Mouse (Mus musculus) forebrain, postnatal 0 days (tissue): Measurements from ENCODE around the gene Hyls1. TPM values are rescaled to one million over a fixed set of nuclear protein-coding genes. Genes with fewer than 3 reads are reported as not detected.
A peak's percentile ranks its signal among the peaks of the same experiment; 100 is the strongest.

ENCODE experiments used
- ATAC-seq: fragments of 200-750 bp; cut with Nextera tagmentation; 2 replicates; pipeline ENCODE4 v1.8.0; 2017; ENCODE audit warnings: mild to moderate bottlenecking, moderate library complexity
- DNase-seq: peaks from one replicate; pipeline ENCODE4 v3.0.0-alpha.2; 2015
- H3K27ac ChIP-seq: fragments of 300-500 bp; sonication (generic); 2 replicates; pipeline ENCODE4 v1.5.1; 2014; ENCODE audit warnings: low read depth, mild to moderate bottlenecking, antibody characterized with exemption, low read length, moderate library complexity, mixed read lengths
- H3K27me3 ChIP-seq: fragments of 300-500 bp; sonication (generic); 2 replicates; pipeline ENCODE4 v1.6.1; 2014; ENCODE audit warnings: mild to moderate bottlenecking, low read length, mixed read lengths; ENCODE audit not compliant: insufficient read depth
- H3K36me3 ChIP-seq: fragments of 300-500 bp; sonication (generic); 2 replicates; pipeline ENCODE4 v1.6.1; 2014; ENCODE audit warnings: mild to moderate bottlenecking, moderate library complexity; ENCODE audit not compliant: insufficient read depth
- H3K4me1 ChIP-seq: fragments of 300-500 bp; sonication (generic); 2 replicates; pipeline ENCODE4 v1.6.1; 2014; ENCODE audit warnings: antibody characterized with exemption; ENCODE audit not compliant: insufficient read depth
- H3K4me2 ChIP-seq: fragments of 300-500 bp; sonication (generic); 2 replicates; pipeline ENCODE4 v1.6.1; 2014; ENCODE audit warnings: low read depth, mild to moderate bottlenecking, moderate library complexity
- H3K4me3 ChIP-seq: fragments of 300-500 bp; sonication (generic); 2 replicates; pipeline ENCODE4 v1.5.1; 2014; ENCODE audit warnings: low read depth, low read length, mixed read lengths
- H3K9ac ChIP-seq: fragments of 300-500 bp; sonication (generic); 2 replicates; pipeline ENCODE4 v1.6.1; 2014; ENCODE audit warnings: mild to moderate bottlenecking
- H3K9me3 ChIP-seq: fragments of 300-500 bp; sonication (generic); 2 replicates; pipeline ENCODE4 v1.6.1; 2016; ENCODE audit warnings: low read length
- CTCF ChIP-seq: sonication (generic); IDR thresholded peaks from 2 replicates; pipeline ENCODE4 v1.5.1; 2016; ENCODE audit warnings: antibody characterized with exemption, control low read depth, low read depth
- WGBS: fragments of 180-500 bp; shearing (Covaris S2); extraction: QIAGEN DNeasy Blood & Tissue Kit; methylation state at CpG from one replicate; pipeline ENCODE4 v1.1.7; 2014; 5-methylcytosine and 5-hydroxymethylcytosine counted together
- polyA plus RNA-seq: library from polyadenylated mRNA; unstranded; fragments of >200 nt; fragmentation: Nextera tagmentation; extraction: Ambion mirVana; gene quantifications from 2 replicates; pipeline ENCODE4 v1.2.1, GENCODE M21; 2015
- total RNA-seq: library from RNA; depleted of rRNA; stranded (reverse); fragments of >200 nt; gene quantifications from 2 replicates; pipeline ENCODE4 v1.2.3, GENCODE M21; 2014

The Hyls1 gene
- total and polyA plus RNA-seq, 2 experiments from 2014 or later, result 14.8 to 15.8 TPM

GRCm38 (mm10) chr9:35559009-35559890 lies 10.9 kb downstream of the Hyls1 start:
- H3K36me3 ChIP-seq, result peaks cover 9% of the 10 kb centered on the region; the same call in 1 of the 2 replicates
- ATAC-seq (peak; percentile 93), DNase-seq (peak; percentile 96)
- H3K9ac ChIP-seq, result peak overlapping the region; percentile 63
- no peak for TF ChIP-seq CTCF
- H3K27ac ChIP-seq, result peak overlapping the region; percentile 84
- no peaks in the 10 kb centered on the region for H3K9me3 ChIP-seq
- H3K4me3 ChIP-seq, result peak overlapping the region; percentile 61
- WGBS, result 2% methylated on average over 31 of the region's 31 CpGs
- peaks cover 8% of the 10 kb centered on the region; the same call in 1 of the 2 replicates for H3K4me1 ChIP-seq
- H3K4me2 ChIP-seq, result peak overlapping the region; percentile 93
- no peaks in the 10 kb centered on the region for H3K27me3 ChIP-seq

DNA sequence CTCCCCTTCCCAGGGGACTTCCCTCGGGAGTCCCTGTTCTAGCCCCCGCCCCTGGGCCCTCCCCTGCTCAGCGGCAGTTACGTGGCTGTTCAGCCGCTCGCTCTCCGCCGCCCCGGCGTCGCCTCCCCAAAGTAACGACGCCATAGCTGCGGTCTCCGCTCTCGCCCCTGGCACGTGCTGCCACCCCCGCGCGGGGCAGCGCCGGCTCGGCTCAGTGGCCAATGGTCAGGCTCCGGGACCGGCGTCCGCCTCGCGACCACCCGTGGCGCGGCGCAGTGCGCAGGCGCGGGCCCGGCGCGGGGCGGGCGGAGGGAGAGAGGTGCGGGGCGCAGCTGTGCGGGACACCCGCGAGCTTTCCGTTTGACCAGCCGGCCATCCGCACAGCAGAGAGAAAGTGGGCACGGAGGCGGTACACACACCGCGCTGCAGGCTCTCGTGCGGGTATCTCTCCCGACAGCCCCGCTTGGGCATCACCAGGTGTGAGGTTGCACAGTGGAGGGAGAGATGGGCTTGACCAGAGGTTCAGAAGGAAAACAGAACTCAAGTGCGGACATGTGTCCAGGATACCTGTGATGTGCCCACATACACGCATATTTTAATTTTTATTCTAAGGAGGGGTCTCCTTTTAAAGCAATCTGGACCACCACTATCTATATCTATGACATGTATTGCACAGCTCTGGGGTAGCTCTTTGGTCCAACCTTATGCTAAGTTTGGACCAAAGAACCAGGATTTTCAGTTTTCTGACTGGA lies 11.8 kb downstream of the Hyls1 start, which contains the start of the genes Ddx25 and Pus3:
Ddx25 (minus strand) TSS at position 272 of the 752 bp plus-strand sequence.
Pus3 (plus strand) TSS at position 339 of the 752 bp plus-strand sequence.
- no peak for TF ChIP-seq CTCF
- peak within 1 kb of the TSS; percentile 61 for H3K4me3 ChIP-seq
- no peaks in the 10 kb centered on the region for H3K9me3 ChIP-seq
- H3K4me2 ChIP-seq, result peak within 1 kb of the TSS; percentile 93
- no peaks in the 10 kb centered on the region for H3K27me3 ChIP-seq
- H3K4me1 ChIP-seq, result peaks cover 8% of the 10 kb centered on the region; the same call in 1 of the 2 replicates
- peak within 1 kb of the TSS; percentile 63 for H3K9ac ChIP-seq
- WGBS, result 2% methylated on average over 57 of the region's 59 CpGs
- H3K27ac ChIP-seq, result peak within 1 kb of the TSS; percentile 84
- DNase-seq, result peak; percentile 83
- peaks cover 12% of the 10 kb centered on the region; the same call in 1 of the 2 replicates for H3K36me3 ChIP-seq
- ATAC-seq, result peak; percentile 71

DNA sequence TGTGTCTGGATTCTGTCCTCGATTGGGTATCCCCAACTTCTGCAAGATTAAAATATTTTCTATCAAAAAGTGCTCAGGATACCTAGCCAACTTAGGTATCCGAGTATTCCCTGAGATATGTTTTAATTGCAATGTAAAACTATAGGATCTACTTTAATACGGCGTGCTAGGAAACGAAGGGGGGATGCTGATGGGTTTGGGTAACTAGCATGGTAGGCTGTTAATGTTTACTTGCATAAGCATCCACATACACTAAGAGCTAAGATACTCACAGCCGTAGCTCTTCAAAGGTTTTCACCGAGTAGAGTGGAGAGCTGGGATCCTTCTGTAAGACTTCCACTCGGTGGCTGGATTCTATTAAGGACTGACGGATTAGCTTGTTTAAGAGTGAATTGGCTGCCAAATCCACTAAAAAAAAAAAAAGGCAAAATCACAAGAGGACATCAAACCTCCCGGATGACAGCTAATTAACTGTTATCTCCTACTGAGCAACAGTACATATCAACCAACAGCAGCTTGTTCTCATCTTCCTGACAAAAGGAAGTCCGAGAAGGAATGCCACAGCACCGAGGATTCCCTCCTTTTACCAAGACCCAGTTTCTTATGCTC lies 13.6 kb downstream of the Hyls1 start:
- DNase-seq (no peak), ATAC-seq (no peak)
- Histone ChIP-seq H3K4me3 (no peak overlapping the region), H3K27ac (no peak overlapping the region), H3K4me2 (no peak overlapping the region), H3K9me3 (no peaks in the 10 kb centered on the region), H3K4me1 (peaks cover 8% of the 10 kb centered on the region; the same call in 1 of the 2 replicates), H3K36me3 (peaks cover 18% of the 10 kb centered on the region), H3K27me3 (no peaks in the 10 kb centered on the region), H3K9ac (no peak overlapping the region)
- TF ChIP-seq CTCF, result no peak
- WGBS, result 68% methylated on average over 12 of the region's 12 CpGs

DNA sequence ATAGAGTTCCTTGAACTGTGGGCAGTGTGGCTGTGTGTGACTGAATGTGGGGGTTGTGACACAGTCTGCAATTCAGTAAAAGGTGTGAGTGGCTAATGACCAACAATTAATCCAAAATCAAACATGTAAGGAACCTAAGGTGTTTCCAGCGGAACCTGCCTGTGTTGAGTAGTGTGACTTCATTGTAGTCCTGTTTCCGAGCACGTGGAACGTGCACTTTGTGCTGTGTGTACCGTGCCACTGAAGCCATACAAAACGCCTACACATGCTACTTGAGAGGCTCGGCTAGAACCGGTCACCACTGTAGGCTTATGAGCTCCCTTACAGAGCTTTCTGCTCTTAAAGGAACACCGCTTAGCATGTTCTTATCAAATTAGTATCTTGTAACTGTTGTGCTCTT lies 21.7 kb downstream of the Hyls1 start:
- no peak for DNase-seq
- Histone ChIP-seq H3K9me3 (no peaks in the 10 kb centered on the region), H3K4me3 (no peak overlapping the region), H3K27me3 (no peaks in the 10 kb centered on the region), H3K9ac (no peak overlapping the region), H3K4me2 (no peak overlapping the region), H3K36me3 (peaks cover 34% of the 10 kb centered on the region), H3K4me1 (no peaks in the 10 kb centered on the region), H3K27ac (no peak overlapping the region)
- TF ChIP-seq CTCF, result no peak
- WGBS, result 84% methylated on average over 9 of the region's 9 CpGs
- no peak for ATAC-seq

DNA sequence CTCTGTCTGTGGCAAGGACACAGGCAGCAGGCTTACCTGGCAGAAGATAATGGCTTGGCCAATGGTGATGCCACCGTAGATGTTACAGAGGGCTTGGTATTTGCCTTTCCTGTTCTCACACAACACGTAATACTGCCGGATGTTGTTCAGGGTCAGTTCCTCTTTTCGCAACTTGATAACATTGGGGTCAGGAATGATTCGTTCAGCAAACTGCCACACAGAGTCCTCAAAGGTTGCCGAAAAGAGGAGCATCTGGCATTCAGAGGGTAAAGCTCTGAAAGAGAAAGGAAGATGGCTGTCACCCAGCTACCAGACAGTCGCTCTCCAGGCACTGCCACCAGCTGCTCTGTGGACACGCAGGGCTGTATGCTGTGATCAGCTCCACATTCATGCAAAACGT lies 23.5 kb downstream of the Hyls1 start:
- Histone ChIP-seq H3K9ac (no peak overlapping the region), H3K4me2 (no peak overlapping the region), H3K4me3 (no peak overlapping the region), H3K9me3 (no peaks in the 10 kb centered on the region), H3K27ac (no peak overlapping the region), H3K27me3 (no peaks in the 10 kb centered on the region), H3K4me1 (no peaks in the 10 kb centered on the region), H3K36me3 (peaks cover 27% of the 10 kb centered on the region)
- no peak for TF ChIP-seq CTCF
- WGBS, result 83% methylated on average over 9 of the region's 9 CpGs
- DNase-seq (no peak), ATAC-seq (no peak)

DNA sequence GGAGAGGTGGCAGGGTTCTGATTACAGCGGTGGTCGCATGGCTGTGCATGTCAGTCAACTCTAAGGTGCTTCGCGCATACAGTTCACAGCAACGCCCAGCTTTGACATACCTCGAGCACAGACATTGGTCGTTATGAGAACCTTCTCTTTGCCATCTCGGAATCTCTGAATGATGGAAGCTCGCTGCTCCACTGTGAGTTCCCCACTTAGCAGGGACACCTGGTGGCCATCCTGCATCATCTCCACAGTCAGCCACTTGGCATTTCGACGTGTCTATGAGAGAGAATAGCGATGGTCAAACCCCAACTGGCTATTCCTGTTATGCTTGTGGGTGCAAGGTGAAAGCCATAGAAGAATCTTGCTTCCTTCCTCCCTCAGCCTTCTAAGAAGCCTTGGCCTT lies 24.5 kb downstream of the Hyls1 start:
- Histone ChIP-seq H3K27ac (no peak overlapping the region), H3K4me3 (no peak overlapping the region), H3K4me2 (no peak overlapping the region), H3K27me3 (no peaks in the 10 kb centered on the region), H3K9ac (no peak overlapping the region), H3K4me1 (no peaks in the 10 kb centered on the region), H3K9me3 (no peaks in the 10 kb centered on the region), H3K36me3 (peaks cover 24% of the 10 kb centered on the region)
- DNase-seq (no peak), ATAC-seq (0 out of 2 replicates have a peak, but pooled peaks have one; percentile 30)
- WGBS, result 74% methylated on average over 12 of the region's 12 CpGs
- peak; percentile 56 for TF ChIP-seq CTCF
